Mouse (Mus musculus) lung, embryonic 15.5 days (tissue): ENCODE data around the gene Rag2. TPM values are rescaled to one million over a fixed set of nuclear protein-coding genes. Genes with fewer than 3 reads are reported as not detected.

Experiments
- ATAC-seq: fragments of 200-750 bp; cut with Nextera tagmentation; 2 replicates; pipeline ENCODE4 v1.8.0; 2017; ENCODE audit warnings: moderate number of reproducible peaks, borderline replicate concordance; ENCODE audit not compliant: low FRiP score, low TSS enrichment; ENCODE audit errors: extremely low read depth
- H3K27ac ChIP-seq: fragments of 300-500 bp; sonication (generic); 2 replicates; pipeline ENCODE4 v1.5.1; 2015; ENCODE audit warnings: moderate library complexity, mild to moderate bottlenecking, inconsistent platforms
- H3K27me3 ChIP-seq: fragments of 300-500 bp; sonication (generic); 2 replicates; pipeline ENCODE4 v1.6.1; 2015; ENCODE audit warnings: inconsistent platforms
- H3K36me3 ChIP-seq: fragments of 300-500 bp; sonication (generic); 2 replicates; pipeline ENCODE4 v1.6.1; 2015; ENCODE audit warnings: inconsistent platforms
- H3K4me1 ChIP-seq: fragments of 300-500 bp; sonication (generic); 2 replicates; pipeline ENCODE4 v1.6.1; 2015; ENCODE audit warnings: inconsistent platforms
- H3K4me2 ChIP-seq: fragments of 300-500 bp; sonication (generic); 2 replicates; pipeline ENCODE4 v1.6.1; 2015; ENCODE audit warnings: inconsistent platforms, mild to moderate bottlenecking, moderate library complexity
- H3K4me3 ChIP-seq: fragments of 300-500 bp; sonication (generic); 2 replicates; pipeline ENCODE4 v1.5.1; 2015; ENCODE audit warnings: mild to moderate bottlenecking, inconsistent platforms
- H3K9ac ChIP-seq: fragments of 300-500 bp; sonication (generic); 2 replicates; pipeline ENCODE4 v1.6.1; 2015; ENCODE audit warnings: inconsistent platforms
- H3K9me3 ChIP-seq: fragments of 300-500 bp; sonication (generic); 2 replicates; pipeline ENCODE4 v1.6.1; 2016; ENCODE audit warnings: inconsistent platforms
- WGBS: fragments of 180-500 bp; shearing (Covaris S2); methylation state at CpG from one replicate; pipeline ENCODE4 v1.1.7; 2015; 5-methylcytosine and 5-hydroxymethylcytosine counted together
- polyA plus RNA-seq: library from polyadenylated mRNA; unstranded; fragments of >200 nt; fragmentation: Nextera tagmentation; extraction: Ambion mirVana; gene quantifications from 2 replicates; pipeline ENCODE4 v1.2.1, GENCODE M21; 2015

Gene Rag2
- polyA plus RNA-seq, 1 experiment from 2014 or later = 2.4 TPM

DNA sequence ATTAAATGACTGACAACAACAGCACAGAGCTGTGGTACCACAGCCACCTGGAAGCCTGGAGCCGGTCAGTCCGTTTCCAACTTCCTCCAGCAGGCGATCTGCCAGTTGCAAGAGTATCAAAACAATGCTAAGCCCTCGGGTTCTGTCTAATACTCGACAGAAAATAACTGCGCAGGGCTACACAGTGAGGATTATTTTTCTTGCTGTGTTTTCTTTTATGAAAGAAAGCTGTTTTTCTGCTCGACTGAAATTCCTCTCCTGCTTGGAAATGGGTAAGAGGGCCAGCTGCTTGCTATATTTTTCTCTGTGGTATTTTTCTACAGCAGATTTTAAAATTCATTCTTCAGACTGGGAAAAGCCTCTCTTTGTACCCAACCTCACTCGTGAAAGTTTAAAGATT, 23.8 kb upstream of the Rag2 start:
- ATAC-seq = no peak
- 32% methylated on average over 8 of the region's 8 CpGs for WGBS
- Histone ChIP-seq H3K27me3 (no peaks in the 10 kb centered on the region), H3K4me1 (no peaks in the 10 kb centered on the region), H3K9ac (no peak overlapping the region), H3K27ac (no peak overlapping the region), H3K4me3 (no peak overlapping the region), H3K4me2 (no peak overlapping the region), H3K9me3 (no peaks in the 10 kb centered on the region), H3K36me3 (no peaks in the 10 kb centered on the region)

DNA sequence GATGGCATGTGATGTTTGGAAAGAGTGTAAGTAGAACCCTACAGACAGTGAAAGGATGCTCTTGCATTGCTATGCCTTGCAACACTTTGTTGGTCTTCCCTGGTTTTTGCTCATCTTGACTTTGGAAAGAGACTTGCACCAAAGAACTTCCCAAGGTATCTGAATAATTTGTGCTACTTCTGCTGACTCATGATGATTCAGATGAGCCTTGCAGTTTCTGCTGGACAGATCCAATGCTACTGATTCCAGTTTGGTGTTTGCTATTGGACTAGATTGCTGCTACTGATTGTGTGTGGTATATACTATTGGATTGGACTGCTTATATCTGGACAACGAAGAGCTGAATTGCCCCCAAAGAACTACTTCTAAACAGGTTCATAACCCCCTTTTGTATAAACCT, 21.4 kb upstream of the Rag2 start:
- H3K27ac ChIP-seq = no peak overlapping the region
- no peak overlapping the region for H3K9ac ChIP-seq
- no peak overlapping the region for H3K4me2 ChIP-seq
- H3K27me3 ChIP-seq = no peaks in the 10 kb centered on the region
- H3K4me3 ChIP-seq = no peak overlapping the region
- H3K4me1 ChIP-seq = no peaks in the 10 kb centered on the region
- 80% methylated on average over 1 of the region's 1 CpGs for WGBS
- no peak for ATAC-seq
- no peaks in the 10 kb centered on the region for H3K9me3 ChIP-seq
- no peaks in the 10 kb centered on the region for H3K36me3 ChIP-seq

DNA sequence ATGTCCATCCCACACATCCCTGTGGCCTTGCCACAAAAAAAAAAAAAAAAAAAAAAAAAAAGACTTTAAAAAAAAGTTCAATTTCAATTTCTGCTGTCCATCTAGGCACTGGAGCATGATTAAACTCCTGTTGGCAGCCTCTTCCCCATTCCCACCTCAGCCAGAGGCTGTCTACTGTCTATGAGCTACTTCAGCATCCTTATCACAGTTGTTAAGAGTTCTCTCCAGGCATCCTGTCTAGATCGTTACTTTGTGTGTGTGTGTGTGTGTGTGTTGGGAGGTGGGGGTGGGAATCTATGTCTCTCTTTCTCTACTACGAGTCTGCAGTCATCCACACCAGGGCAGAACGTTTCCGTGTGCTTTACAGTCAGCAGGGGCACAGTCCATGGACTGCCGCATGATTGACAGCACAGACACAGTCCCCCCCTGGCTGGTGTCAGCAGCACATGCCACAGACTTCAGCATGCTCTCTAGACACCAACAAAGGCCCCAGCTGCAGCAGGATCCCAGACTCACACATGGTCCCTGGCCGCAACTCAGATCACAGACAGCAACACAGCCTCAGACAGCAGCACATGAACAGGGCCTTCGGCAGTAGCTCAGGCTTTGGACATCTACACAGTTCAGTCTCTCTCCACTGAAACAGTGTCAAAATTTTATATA, 16.2 kb upstream of the Rag2 start:
- Histone ChIP-seq H3K9ac (no peak overlapping the region), H3K4me3 (no peak overlapping the region), H3K27me3 (no peaks in the 10 kb centered on the region), H3K36me3 (no peaks in the 10 kb centered on the region), H3K4me2 (no peak overlapping the region), H3K27ac (no peak overlapping the region), H3K4me1 (no peaks in the 10 kb centered on the region), H3K9me3 (no peaks in the 10 kb centered on the region)
- WGBS = 61% methylated on average over 7 of the region's 7 CpGs
- no peak for ATAC-seq

DNA sequence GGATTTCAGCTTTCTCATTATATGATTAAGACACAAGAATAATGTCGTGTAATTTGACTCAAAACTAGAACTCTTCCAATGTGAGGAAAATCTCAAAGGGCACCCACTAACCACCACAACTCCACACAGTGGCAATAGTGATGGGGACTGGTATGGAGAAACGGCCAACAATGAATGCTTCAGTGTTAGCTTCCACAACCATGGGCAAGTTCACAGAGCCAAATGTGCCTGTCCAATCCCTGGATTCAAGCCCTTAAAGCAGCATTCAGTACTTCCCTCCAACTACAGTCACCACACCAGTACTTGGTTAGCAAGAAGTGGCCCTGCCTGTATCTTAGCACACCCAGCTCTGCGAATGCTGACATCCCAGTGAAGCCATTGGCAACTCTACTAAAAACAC, 13.7 kb upstream of the Rag2 start:
- no peak for ATAC-seq
- Histone ChIP-seq H3K9me3 (no peaks in the 10 kb centered on the region), H3K4me2 (no peak overlapping the region), H3K36me3 (no peaks in the 10 kb centered on the region), H3K4me3 (no peak overlapping the region), H3K9ac (no peak overlapping the region), H3K27me3 (no peaks in the 10 kb centered on the region), H3K27ac (no peak overlapping the region), H3K4me1 (no peaks in the 10 kb centered on the region)
- 80% methylated on average over 3 of the region's 3 CpGs for WGBS

DNA sequence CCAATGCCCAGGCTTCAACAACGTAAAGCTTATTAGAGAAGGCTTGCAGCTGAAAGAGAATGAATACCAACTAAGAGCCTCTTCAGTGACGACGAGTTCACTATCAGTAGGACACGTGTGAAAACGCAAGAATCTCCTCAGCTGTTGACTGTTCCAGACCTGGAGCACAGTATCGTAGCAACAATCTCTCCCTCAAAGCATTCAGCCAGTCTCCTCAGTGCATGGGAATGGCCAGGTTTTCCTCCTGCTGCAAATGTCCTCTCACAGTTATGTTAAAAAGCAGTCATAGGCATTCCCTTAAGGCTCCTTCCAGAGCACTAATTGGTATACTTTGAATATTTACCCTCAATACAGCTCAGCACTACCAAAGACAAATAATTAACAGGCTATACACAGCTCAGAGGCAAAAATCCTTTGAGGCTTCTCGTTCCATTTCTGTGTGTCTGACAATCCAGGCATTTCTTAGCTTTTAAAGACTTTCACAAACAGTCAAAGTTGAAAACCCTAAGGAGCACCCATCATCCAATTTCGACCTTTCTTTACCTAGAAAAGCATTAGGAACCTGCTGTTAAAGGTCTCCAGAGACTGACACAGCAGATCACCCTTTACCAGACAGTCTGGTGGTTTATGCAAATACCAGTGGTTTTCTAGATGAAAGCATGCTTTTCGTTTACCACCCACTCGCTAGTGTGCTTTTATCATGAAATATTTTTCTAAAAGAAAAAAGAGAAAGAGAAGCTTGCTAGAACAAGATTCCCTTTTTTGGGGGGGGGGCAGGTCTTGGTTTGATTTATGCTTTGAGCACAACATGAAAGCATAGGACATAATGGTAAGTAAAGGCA, 8.8 kb upstream of the Rag2 start:
- Histone ChIP-seq H3K9me3 (no peaks in the 10 kb centered on the region), H3K36me3 (no peaks in the 10 kb centered on the region), H3K9ac (no peak overlapping the region), H3K4me2 (no peak overlapping the region), H3K4me1 (no peaks in the 10 kb centered on the region), H3K4me3 (no peak overlapping the region), H3K27me3 (no peaks in the 10 kb centered on the region), H3K27ac (no peak overlapping the region)
- WGBS = 53% methylated on average over 10 of the region's 10 CpGs
- no peak for ATAC-seq

DNA sequence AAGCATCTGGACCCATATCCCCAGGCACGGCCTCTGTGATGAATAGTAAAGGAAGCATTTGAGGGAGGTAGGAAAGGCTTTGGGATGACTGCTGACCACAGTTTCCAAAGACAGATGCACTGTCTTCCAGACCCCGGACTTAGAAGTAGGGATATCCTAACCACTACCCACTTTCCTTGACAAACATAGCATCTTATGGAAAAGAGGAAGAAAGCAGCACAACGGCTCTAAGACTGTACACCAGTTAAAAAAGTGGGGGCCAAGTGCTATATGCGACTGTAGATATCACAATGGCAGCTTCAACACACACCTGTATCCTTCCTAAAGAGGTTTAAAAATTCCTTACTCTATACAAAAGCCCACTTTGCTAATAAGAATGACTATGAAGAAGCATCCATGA, 6.1 kb upstream of the Rag2 start:
- 76% methylated on average over 4 of the region's 4 CpGs for WGBS
- H3K4me1 ChIP-seq = no peaks in the 10 kb centered on the region
- ATAC-seq = no peak
- H3K27ac ChIP-seq = no peak overlapping the region
- H3K9me3 ChIP-seq = no peaks in the 10 kb centered on the region
- H3K4me2 ChIP-seq = no peak overlapping the region
- no peak overlapping the region for H3K9ac ChIP-seq
- H3K36me3 ChIP-seq = no peaks in the 10 kb centered on the region
- H3K4me3 ChIP-seq = no peak overlapping the region
- no peaks in the 10 kb centered on the region for H3K27me3 ChIP-seq

DNA sequence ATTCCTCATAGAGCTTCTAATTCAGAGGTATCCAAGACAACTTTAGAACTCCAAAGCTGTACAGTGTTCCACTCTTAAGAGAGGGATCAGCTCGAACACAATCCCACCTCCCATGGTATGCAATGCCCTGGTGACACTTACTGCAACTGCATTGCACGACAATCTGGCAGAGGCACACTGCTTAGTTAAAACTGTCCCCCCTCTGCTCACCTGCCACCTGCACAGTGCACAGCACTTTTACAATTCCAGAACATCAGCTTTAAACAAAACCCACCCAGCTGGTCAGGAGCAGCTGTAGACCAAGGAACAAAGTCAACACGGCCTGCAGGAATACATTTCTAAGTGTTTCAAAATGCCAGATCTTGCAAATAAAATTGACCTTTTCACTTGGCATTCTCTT, 3.6 kb upstream of the Rag2 start:
- Histone ChIP-seq H3K36me3 (no peaks in the 10 kb centered on the region), H3K27ac (peak overlapping the region; percentile 19; the same call in 1 of the 2 replicates), H3K9ac (no peak overlapping the region), H3K9me3 (no peaks in the 10 kb centered on the region), H3K27me3 (no peaks in the 10 kb centered on the region), H3K4me3 (no peak overlapping the region), H3K4me2 (no peak overlapping the region), H3K4me1 (no peaks in the 10 kb centered on the region)
- WGBS = 45% methylated on average over 3 of the region's 3 CpGs
- ATAC-seq = no peak

DNA sequence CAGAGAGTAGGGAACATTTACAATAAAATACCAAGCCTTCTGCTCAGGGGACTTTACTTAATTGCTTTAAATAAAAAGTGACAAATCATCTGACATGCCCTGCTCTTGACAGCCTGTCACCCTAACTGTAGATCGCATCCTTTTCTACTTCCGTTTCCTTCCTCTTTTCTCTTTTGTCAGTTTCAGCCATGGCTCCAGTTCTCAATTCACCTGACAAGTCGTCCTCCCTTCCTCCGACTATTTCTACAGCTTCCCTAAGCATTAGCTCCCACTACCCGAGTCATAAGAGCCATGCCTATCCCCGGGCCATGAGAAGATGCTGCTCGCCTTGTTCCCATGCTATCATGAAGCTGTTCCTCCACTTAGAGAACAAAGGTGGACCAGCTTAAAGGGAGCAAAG, 2.9 kb upstream of the Rag2 start:
- Histone ChIP-seq H3K9me3 (no peaks in the 10 kb centered on the region), H3K27me3 (no peaks in the 10 kb centered on the region), H3K27ac (0 out of 2 replicates have a peak overlapping the region, but pooled peaks have one; percentile 19), H3K4me2 (no peak overlapping the region), H3K36me3 (no peaks in the 10 kb centered on the region), H3K4me3 (no peak overlapping the region), H3K9ac (no peak overlapping the region), H3K4me1 (no peaks in the 10 kb centered on the region)
- ATAC-seq = no peak
- 45% methylated on average over 7 of the region's 7 CpGs for WGBS

DNA sequence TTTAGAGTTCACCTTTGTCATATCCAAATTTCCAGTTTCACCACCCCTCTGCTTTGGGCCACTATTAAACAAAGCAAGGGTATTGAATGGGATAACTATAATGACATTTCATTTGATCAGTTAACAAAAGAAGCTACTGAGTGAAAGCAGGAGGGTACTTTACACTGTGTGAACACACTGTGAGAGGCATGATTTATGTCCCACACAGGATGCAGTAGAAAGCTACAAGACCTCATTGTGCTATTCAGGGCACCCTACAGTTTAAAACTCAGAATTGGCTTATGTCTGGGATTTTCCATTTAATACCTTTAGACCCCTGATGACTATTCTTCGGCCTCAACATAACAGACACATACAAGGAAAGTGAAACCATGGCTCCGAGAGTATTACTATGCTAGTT, 1.5 kb upstream of the Rag2 start:
- Histone ChIP-seq H3K27me3 (no peaks in the 10 kb centered on the region), H3K9me3 (no peaks in the 10 kb centered on the region), H3K4me1 (0 out of 2 replicates have a peak, but pooled peaks cover 4% of the 10 kb centered on the region), H3K4me2 (no peak overlapping the region), H3K9ac (no peak overlapping the region), H3K36me3 (no peaks in the 10 kb centered on the region), H3K4me3 (no peak overlapping the region), H3K27ac (no peak overlapping the region)
- WGBS = 90% methylated on average over 2 of the region's 2 CpGs
- no peak for ATAC-seq

DNA sequence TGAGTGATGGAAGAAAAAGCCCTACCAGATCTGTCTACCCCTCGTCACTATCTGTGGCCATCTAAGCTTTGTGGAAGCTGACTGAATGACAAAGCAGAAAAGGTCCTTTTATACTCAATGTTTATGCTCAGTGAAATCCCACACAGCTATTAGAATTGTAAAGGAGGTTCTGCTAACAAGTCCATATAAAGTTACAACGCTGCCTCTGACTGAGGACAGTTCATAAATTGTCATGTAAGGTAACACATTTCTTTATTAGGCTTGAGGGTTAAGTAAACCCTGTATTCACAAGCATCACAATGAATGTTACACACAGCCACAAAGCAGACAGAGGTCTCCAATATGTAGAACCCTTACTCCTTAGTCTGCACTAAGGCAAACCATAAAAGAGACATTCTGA, 507 bp upstream of the Rag2 start:
- no peaks in the 10 kb centered on the region for H3K9me3 ChIP-seq
- 56% methylated on average over 2 of the region's 2 CpGs for WGBS

DNA sequence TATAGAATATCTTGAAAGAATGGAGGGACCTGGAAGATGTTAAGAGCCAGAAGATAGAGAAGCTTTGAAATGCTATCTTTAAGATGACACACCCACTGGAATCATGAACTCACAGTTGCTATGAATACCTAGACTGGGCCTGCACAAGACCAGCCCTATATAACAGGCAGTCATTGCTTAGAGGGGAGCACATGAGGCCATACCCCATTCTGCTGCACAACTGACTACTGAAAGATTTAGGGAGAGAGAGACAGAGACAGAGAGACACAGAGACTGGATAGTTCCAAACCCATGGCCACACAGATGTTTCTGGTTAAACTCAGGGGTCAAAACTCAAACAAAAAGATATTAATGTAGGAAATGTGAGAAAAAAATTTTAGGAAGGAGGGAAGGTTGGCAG, 2.7 kb downstream of the Rag2 start:
- Histone ChIP-seq H3K4me1 (0 out of 2 replicates have a peak, but pooled peaks cover 4% of the 10 kb centered on the region), H3K9me3 (no peaks in the 10 kb centered on the region), H3K27ac (no peak overlapping the region), H3K36me3 (no peaks in the 10 kb centered on the region), H3K27me3 (0 out of 2 replicates have a peak, but pooled peaks cover 4% of the 10 kb centered on the region), H3K4me3 (no peak overlapping the region), H3K9ac (no peak overlapping the region), H3K4me2 (no peak overlapping the region)
- no peak for ATAC-seq

More for the DNA sequence above, 507 bp upstream of the Rag2 start:
- Histone ChIP-seq H3K4me1 (0 out of 2 replicates have a peak, but pooled peaks cover 4% of the 10 kb centered on the region), H3K27ac (no peak overlapping the region), H3K4me2 (no peak overlapping the region), H3K9ac (no peak overlapping the region), H3K27me3 (no peaks in the 10 kb centered on the region), H3K36me3 (no peaks in the 10 kb centered on the region), H3K4me3 (no peak overlapping the region)
- ATAC-seq = no peak
